Mouse (Mus musculus): Measurements from ENCODE around the gene Orc2. TPM values are rescaled to one million over a fixed set of nuclear protein-coding genes. Genes with fewer than 3 reads are reported as not detected.

The Orc2 gene
- 34.0 and 40.1 TPM in 2 replicates for polyA plus RNA-seq (2015; fragmentation: Nextera tagmentation; extraction: Ambion mirVana)

GRCm38 (mm10) chr1:58504577-58505254 is at the start of gene Orc2:
TSS of gene Orc2 (minus strand) at chr1:58505109.
- H3K27me3 ChIP-seq: no peaks in the 10 kb centered on the region
- H3K4me2 ChIP-seq: peak within 1 kb of the TSS; percentile 86
- peak; percentile 100 for ATAC-seq
- H3K4me3 ChIP-seq: peak within 1 kb of the TSS; percentile 98
- WGBS: 1% methylated on average over 63 of the region's 64 CpGs
- H3K27ac ChIP-seq: peak within 1 kb of the TSS; percentile 78
- peaks cover 21% of the 10 kb centered on the region for H3K9me3 ChIP-seq (replicated peaks)
- H3K9ac ChIP-seq: peak within 1 kb of the TSS; percentile 91
- H3K4me1 ChIP-seq: peaks cover 14% of the 10 kb centered on the region
- H3K36me3 ChIP-seq (ENCODE audit: poor library complexity, severe bottlenecking): peaks cover 19% of the 10 kb centered on the region

DNA sequence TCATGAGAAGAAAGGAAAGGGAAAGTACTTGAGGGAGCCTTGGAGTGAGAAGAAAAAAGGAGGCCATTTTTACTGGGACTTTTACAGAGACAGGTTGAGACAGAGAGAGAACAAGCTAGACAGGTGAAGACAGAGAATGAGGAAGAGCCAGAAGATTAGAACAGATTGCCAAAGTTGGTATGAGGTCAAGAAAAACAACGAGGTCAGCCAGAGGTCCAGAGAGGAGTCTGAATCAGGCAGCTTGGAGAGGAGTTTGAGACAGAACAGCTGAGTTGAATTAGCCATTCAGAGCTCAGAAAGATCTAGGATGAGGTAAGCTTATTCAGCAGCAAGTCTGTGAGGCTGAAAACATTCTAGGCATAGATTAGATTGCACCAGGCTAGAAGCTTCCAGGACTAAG is 36.5 kb upstream of the Orc2 start:
- whole genome bisulfite sequencing: 90% methylated on average over 1 of the region's 1 CpGs
- H3K9ac ChIP-seq: no peak overlapping the region
- peaks cover 53% of the 10 kb centered on the region for H3K36me3 ChIP-seq (ENCODE audit: poor library complexity, severe bottlenecking)

GRCm38 (mm10) chr1:58507249-58507648 is 2.3 kb upstream of the Orc2 start:
- peaks cover 14% of the 10 kb centered on the region for H3K4me1 ChIP-seq
- no peak overlapping the region for H3K4me3 ChIP-seq
- H3K36me3 ChIP-seq (ENCODE audit: poor library complexity, severe bottlenecking): peaks cover 10% of the 10 kb centered on the region; the same call in 1 of the 2 replicates
- 97% methylated on average over 3 of the region's 3 CpGs for WGBS
- H3K9ac ChIP-seq: no peak overlapping the region
- H3K9me3 ChIP-seq (replicated peaks): peaks cover 21% of the 10 kb centered on the region
- no peaks in the 10 kb centered on the region for H3K27me3 ChIP-seq
- H3K27ac ChIP-seq: no peak overlapping the region
- no peak overlapping the region for H3K4me2 ChIP-seq
- no peak for ATAC-seq

More for the DNA sequence above, 36.5 kb upstream of the Orc2 start:
- ATAC-seq: no peak
- Histone ChIP-seq H3K9me3 (replicated peaks) (no peaks in the 10 kb centered on the region), H3K4me2 (no peak overlapping the region), H3K27ac (no peak overlapping the region), H3K4me1 (no peaks in the 10 kb centered on the region), H3K27me3 (no peaks in the 10 kb centered on the region), H3K4me3 (no peak overlapping the region)

- H3K27ac ChIP-seq: peak overlapping the region; percentile 78; the same call in 1 of the 2 replicates
- WGBS: 28% methylated on average over 9 of the region's 9 CpGs
Measured at GRCm38 (mm10) chr1:58503793-58504370, 1.0 kb downstream of the Orc2 start.

GRCm38 (mm10) chr1:58503134-58503533 is 1.8 kb downstream of the Orc2 start:
- Histone ChIP-seq H3K4me1 (peaks cover 14% of the 10 kb centered on the region), H3K9me3 (replicated peaks) (peaks cover 11% of the 10 kb centered on the region), H3K4me2 (peak overlapping the region; percentile 86), H3K27me3 (no peaks in the 10 kb centered on the region), H3K4me3 (no peak overlapping the region), H3K36me3 (ENCODE audit: poor library complexity, severe bottlenecking) (peaks cover 33% of the 10 kb centered on the region), H3K9ac (no peak overlapping the region), H3K27ac (no peak overlapping the region)
- ATAC-seq: no peak

More at GRCm38 (mm10) chr1:58503793-58504370, 1.0 kb downstream of the Orc2 start:
- Histone ChIP-seq H3K4me1 (peaks cover 14% of the 10 kb centered on the region), H3K4me3 (peak overlapping the region; percentile 98), H3K9ac (peak overlapping the region; percentile 91), H3K36me3 (ENCODE audit: poor library complexity, severe bottlenecking) (peaks cover 26% of the 10 kb centered on the region), H3K4me2 (peak overlapping the region; percentile 86), H3K9me3 (replicated peaks) (peaks cover 19% of the 10 kb centered on the region), H3K27me3 (no peaks in the 10 kb centered on the region)
- ATAC-seq: no peak

DNA sequence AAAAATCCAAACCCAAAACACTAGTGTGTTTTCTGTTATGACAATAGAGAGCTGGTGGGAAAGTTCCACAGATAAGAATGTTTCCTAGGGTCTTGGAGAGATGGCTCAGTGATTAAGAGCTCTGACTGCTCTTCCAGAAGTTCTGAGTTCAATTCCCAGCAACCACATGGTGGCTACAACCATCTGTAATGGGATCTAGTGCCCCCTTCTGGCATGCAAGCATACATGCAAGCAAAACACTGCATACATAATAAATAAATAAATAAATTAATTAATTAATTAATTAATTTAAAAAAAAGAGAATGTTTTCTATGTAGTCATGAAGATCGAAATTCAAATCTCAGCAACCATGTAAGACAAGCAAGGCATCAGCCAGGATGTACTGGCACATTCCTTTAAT is 6.2 kb downstream of the Orc2 start:
- 95% methylated on average over 1 of the region's 1 CpGs for WGBS
- Histone ChIP-seq H3K27me3 (no peaks in the 10 kb centered on the region), H3K36me3 (ENCODE audit: poor library complexity, severe bottlenecking) (peaks cover 57% of the 10 kb centered on the region)

GRCm38 (mm10) chr1:58497678-58498077 is 7.2 kb downstream of the Orc2 start:
- no peaks in the 10 kb centered on the region for H3K27me3 ChIP-seq
- 94% methylated on average over 4 of the region's 4 CpGs for WGBS
- H3K27ac ChIP-seq: no peak overlapping the region
- ATAC-seq: no peak
- H3K4me3 ChIP-seq: no peak overlapping the region
- no peak overlapping the region for H3K9ac ChIP-seq
- peaks cover 64% of the 10 kb centered on the region for H3K36me3 ChIP-seq (ENCODE audit: poor library complexity, severe bottlenecking)
- H3K9me3 ChIP-seq (replicated peaks): no peaks in the 10 kb centered on the region
- H3K4me1 ChIP-seq: no peaks in the 10 kb centered on the region
- no peak overlapping the region for H3K4me2 ChIP-seq

More for the DNA sequence above, 6.2 kb downstream of the Orc2 start:
- no peak overlapping the region for H3K4me3 ChIP-seq
- H3K9ac ChIP-seq: no peak overlapping the region
- no peak overlapping the region for H3K27ac ChIP-seq
- no peak for ATAC-seq
- peaks cover 9% of the 10 kb centered on the region for H3K4me1 ChIP-seq
- no peak overlapping the region for H3K4me2 ChIP-seq
- H3K9me3 ChIP-seq (replicated peaks): no peaks in the 10 kb centered on the region

DNA sequence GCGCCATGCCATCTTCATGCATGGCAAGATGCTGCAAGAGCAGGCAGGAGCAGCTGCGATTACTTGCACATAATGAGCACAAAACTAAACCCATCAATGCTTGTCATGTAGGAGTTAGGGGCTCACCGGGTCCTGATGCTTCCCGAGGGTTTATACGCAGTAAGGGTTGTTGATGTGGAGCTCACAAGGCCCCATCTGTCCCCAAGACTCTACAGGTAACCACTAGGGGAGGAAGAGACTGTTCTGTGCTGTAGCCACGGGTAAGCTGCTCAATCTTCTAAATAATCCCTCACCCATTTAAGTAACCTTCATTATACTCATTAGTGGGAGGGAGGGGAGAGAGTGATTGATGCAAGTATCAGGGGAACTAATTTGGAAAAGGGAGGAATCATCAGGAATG is 9.3 kb downstream of the Orc2 start:
- Histone ChIP-seq H3K4me1 (no peaks in the 10 kb centered on the region), H3K27ac (no peak overlapping the region), H3K4me2 (no peak overlapping the region), H3K9ac (no peak overlapping the region), H3K9me3 (replicated peaks) (no peaks in the 10 kb centered on the region), H3K36me3 (ENCODE audit: poor library complexity, severe bottlenecking) (peaks cover 84% of the 10 kb centered on the region), H3K27me3 (no peaks in the 10 kb centered on the region), H3K4me3 (no peak overlapping the region)
- 96% methylated on average over 6 of the region's 6 CpGs for WGBS
- ATAC-seq: no peak

DNA sequence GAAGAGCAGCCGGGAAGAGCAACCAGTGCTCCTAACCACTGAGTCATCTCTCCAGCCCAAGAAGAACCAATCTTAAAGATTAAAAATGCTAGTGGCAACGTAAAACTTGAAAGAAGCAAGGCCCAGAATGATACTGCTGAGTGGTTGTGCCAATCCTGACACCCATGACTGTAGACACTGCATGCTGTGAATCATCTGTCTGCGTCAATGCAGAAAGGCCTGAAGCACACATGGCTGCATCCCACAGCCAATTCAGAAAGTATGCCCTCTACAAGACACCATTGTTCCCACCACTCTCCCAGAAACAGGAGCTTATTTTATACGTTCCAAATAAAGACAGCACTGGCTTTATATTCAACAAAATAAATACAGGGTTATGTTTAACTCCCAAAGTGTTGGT is 22.3 kb downstream of the Orc2 start:
- peaks cover 85% of the 10 kb centered on the region for H3K36me3 ChIP-seq (ENCODE audit: poor library complexity, severe bottlenecking)

DNA sequence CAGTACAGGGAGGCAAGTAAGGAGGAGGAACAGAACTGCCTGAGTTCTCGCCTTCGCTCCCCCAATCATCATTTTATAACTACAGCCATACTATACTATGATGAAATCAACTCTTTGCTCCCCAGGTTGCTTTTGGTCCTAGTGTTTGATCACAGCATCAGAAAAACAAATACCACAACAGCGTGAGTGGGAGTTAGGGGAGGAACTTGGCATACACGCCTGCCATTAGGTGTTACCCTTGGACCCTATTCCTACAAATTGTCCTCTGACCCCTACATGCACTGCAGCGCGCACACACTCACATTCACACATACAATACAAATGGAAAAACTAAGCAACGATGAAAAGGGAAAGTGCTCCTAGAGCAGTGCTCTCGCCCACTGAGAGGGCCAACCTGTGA is 29.2 kb downstream of the Orc2 start:
- 96% methylated on average over 8 of the region's 8 CpGs for WGBS
- H3K9me3 ChIP-seq (replicated peaks): no peaks in the 10 kb centered on the region
- no peak for ATAC-seq
- no peak overlapping the region for H3K27ac ChIP-seq
- no peak overlapping the region for H3K9ac ChIP-seq
- H3K4me3 ChIP-seq: no peak overlapping the region
- no peak overlapping the region for H3K4me2 ChIP-seq
- no peaks in the 10 kb centered on the region for H3K4me1 ChIP-seq
- no peaks in the 10 kb centered on the region for H3K27me3 ChIP-seq
- peaks cover 82% of the 10 kb centered on the region for H3K36me3 ChIP-seq (ENCODE audit: poor library complexity, severe bottlenecking)

More for the DNA sequence above, 22.3 kb downstream of the Orc2 start:
- no peaks in the 10 kb centered on the region for H3K4me1 ChIP-seq
- no peak overlapping the region for H3K9ac ChIP-seq
- 95% methylated on average over 4 of the region's 4 CpGs for WGBS
- H3K27me3 ChIP-seq: no peaks in the 10 kb centered on the region
- H3K9me3 ChIP-seq (replicated peaks): no peaks in the 10 kb centered on the region
- no peak overlapping the region for H3K4me2 ChIP-seq
- no peak overlapping the region for H3K27ac ChIP-seq
- no peak for ATAC-seq
- no peak overlapping the region for H3K4me3 ChIP-seq

DNA sequence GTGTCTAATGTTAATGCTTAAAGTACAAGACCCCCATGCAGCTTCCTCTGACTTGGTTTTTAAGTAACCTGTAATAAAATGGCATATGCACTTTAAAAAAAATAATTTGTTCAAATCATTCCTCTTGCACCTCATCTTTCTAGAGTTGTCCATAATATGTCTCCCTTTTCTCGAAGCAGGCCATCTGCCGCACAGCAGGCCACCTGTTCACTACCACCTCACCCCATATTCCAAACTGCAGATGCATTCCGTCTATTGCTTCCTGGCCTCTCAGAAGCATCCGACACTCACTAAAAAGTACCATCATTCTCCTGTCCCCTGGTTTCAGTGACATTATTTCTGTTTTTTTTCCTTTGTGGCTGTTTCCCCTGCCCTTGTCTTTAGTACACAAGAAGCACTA is 39.3 kb downstream of the Orc2 start:
- H3K9ac ChIP-seq: no peak overlapping the region
- H3K4me2 ChIP-seq: no peak overlapping the region
- no peak overlapping the region for H3K4me3 ChIP-seq
- WGBS: 96% methylated on average over 4 of the region's 4 CpGs
- H3K27ac ChIP-seq: no peak overlapping the region
- H3K36me3 ChIP-seq (ENCODE audit: poor library complexity, severe bottlenecking): peaks cover 90% of the 10 kb centered on the region
- ATAC-seq: no peak
- H3K27me3 ChIP-seq: no peaks in the 10 kb centered on the region
- no peaks in the 10 kb centered on the region for H3K9me3 ChIP-seq (replicated peaks)
- H3K4me1 ChIP-seq: no peaks in the 10 kb centered on the region

DNA sequence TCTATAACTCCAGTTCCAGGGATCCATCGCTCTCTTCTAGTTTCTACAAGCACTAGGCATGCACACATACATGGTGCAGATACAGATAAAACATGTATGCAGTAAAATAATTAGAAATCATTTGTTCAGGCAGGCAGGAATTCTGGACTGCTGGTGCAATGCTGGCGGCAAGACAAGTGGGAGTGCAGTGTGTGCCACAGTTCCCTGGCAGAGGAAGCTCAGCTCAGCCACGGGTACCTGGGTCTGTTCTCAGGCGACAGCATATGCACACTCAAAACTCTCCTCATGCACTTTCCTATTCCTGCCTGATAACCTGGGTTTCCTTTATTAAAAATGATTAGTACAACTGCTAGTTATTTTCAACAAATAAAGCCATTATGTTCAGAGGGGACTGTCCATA is 39.9 kb downstream of the Orc2 start:
- Histone ChIP-seq H3K4me3 (no peak overlapping the region), H3K36me3 (ENCODE audit: poor library complexity, severe bottlenecking) (peaks cover 90% of the 10 kb centered on the region), H3K27me3 (no peaks in the 10 kb centered on the region), H3K9me3 (replicated peaks) (no peaks in the 10 kb centered on the region), H3K4me1 (no peaks in the 10 kb centered on the region), H3K27ac (no peak overlapping the region), H3K4me2 (no peak overlapping the region), H3K9ac (no peak overlapping the region)
- WGBS: 89% methylated on average over 4 of the region's 4 CpGs
- no peak for ATAC-seq

All from forebrain, embryonic 13.5 days (tissue).